Mouse (Mus musculus) limb, embryonic 14.5 days (tissue): ENCODE measurements around the gene Ndst4. TPM values are rescaled to one million over a fixed set of nuclear protein-coding genes. Genes with fewer than 3 reads are reported as not detected.

Experiments
- ATAC-seq: fragments of 200-750 bp; cut with Nextera tagmentation; 2 replicates; pipeline ENCODE4 v1.8.0; 2017; ENCODE audit warnings: low read depth, moderate number of reproducible peaks, moderate TSS enrichment; ENCODE audit not compliant: low FRiP score
- DNase-seq: peaks from one replicate; pipeline ENCODE4 v3.0.0-alpha.2; 2015; ENCODE audit warnings: low spot score
- H3K27ac ChIP-seq: fragments of 300-500 bp; sonication (generic); replicated peaks from 2 replicates; pipeline ENCODE4 v1.5.1; 2014; ENCODE audit warnings: low read depth, mild to moderate bottlenecking, low read length, moderate library complexity, mixed read lengths
- H3K27me3 ChIP-seq: fragments of 300-500 bp; sonication (generic); 2 replicates; pipeline ENCODE4 v1.6.1; 2014; ENCODE audit warnings: low read length, mixed read lengths; ENCODE audit not compliant: control insufficient read depth, insufficient read depth
- H3K36me3 ChIP-seq: fragments of 300-500 bp; sonication (generic); 2 replicates; pipeline ENCODE4 v1.6.1; 2014; ENCODE audit warnings: mild to moderate bottlenecking, low read length, moderate library complexity, mixed read lengths; ENCODE audit not compliant: control insufficient read depth, insufficient read depth
- H3K4me1 ChIP-seq: fragments of 300-500 bp; sonication (generic); 2 replicates; pipeline ENCODE4 v1.6.1; 2014; ENCODE audit warnings: antibody characterized with exemption, low read length, mixed read lengths; ENCODE audit not compliant: control insufficient read depth, insufficient read depth
- H3K4me2 ChIP-seq: fragments of 300-500 bp; sonication (generic); replicated peaks from 2 replicates; pipeline ENCODE4 v1.6.1; 2014; ENCODE audit warnings: low read depth, mild to moderate bottlenecking, low read length, moderate library complexity; ENCODE audit not compliant: severe bottlenecking
- H3K4me3 ChIP-seq: fragments of 300-500 bp; sonication (generic); replicated peaks from 2 replicates; pipeline ENCODE4 v1.5.1; 2014; ENCODE audit warnings: low read length
- H3K9ac ChIP-seq: fragments of 300-500 bp; sonication (generic); 2 replicates; pipeline ENCODE4 v1.6.1; 2014; ENCODE audit warnings: mild to moderate bottlenecking, low read depth, low read length, moderate library complexity; ENCODE audit not compliant: severe bottlenecking
- H3K9me3 ChIP-seq: fragments of 300-500 bp; sonication (generic); 2 replicates; pipeline ENCODE4 v1.6.1; 2016; ENCODE audit warnings: low read length; ENCODE audit not compliant: control insufficient read depth
- POLR2A ChIP-seq: fragments of 200-500 bp; IDR thresholded peaks from 2 replicates; pipeline ENCODE4 v1.8.0; 2012; ENCODE audit warnings: inconsistent platforms, mild to moderate bottlenecking, moderate library complexity, borderline replicate concordance; ENCODE audit not compliant: insufficient read depth, insufficient read length; ENCODE audit errors: extremely low read depth
- WGBS: fragments of 180-500 bp; shearing (Covaris S2); extraction: QIAGEN DNeasy Blood & Tissue Kit; methylation state at CpG from one replicate; pipeline ENCODE4 v1.1.7; 2014; 5-methylcytosine and 5-hydroxymethylcytosine counted together
- polyA plus RNA-seq, 2 experiments: library from polyadenylated mRNA; depleted of rRNA in 1 of 2; stranded (reverse) in 1 of 2; unstranded in 1 of 2; fragments of >200 nt; fragmentation: Nextera tagmentation in 1 of 2; extraction: Ambion mirVana in 1 of 2; gene quantifications; 2 replicates each; pipeline versions ENCODE4 v1.2.1 to v1.2.3; 2012 to 2014

Ndst4 gene
- polyA plus RNA-seq (2012; rRNA removed) (0.84 and 0.92 TPM in 2 replicates), polyA plus RNA-seq (2014; fragmentation: Nextera tagmentation; extraction: Ambion mirVana) (1.2 and 1.4 TPM in 2 replicates)

DNA sequence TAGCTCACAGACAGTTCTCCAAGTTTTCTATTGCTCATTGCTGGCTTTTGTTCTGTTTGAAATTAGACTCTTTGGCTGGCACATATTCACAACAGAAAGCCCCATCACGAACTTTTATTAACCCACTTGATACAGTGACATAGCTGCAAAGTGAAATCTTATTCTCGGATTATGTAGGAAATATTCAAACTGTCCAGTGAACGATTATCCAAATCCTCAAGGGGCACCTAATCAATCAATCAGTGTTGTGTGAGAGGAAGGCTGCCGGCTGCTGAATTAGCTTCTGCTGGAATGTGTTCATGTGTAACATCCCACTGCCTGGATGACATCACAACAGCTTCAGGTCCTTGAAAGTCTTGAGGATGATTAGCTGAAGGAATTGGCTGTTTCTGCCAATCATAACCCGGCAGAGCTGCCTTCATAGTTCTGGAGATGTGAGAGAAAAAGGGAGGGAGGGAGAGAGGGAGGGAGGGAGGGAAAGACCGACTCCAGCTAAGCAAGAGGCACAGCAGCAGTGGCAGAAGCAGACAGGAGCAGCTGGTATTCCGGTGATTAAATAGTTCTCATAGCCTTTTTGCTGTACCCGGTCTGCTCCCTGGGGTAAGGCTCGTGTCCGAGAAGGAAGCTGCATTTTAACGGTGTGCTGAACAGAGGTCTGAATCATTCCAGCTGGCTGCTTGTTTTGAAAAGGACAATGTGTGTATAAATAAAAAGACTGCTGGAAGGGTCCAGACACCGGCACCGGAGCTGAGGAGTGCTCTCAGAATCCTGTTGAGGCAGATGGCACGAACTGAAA lies at the start of gene Ndst4:
Gene Ndst4, plus strand, starts transcription at position 476 of the 796 bp plus-strand sequence.
- H3K4me2 ChIP-seq: peak within 1 kb of the TSS; percentile 57
- no peaks in the 10 kb centered on the region for H3K27me3 ChIP-seq
- peak; percentile 39 for DNase-seq
- H3K4me3 ChIP-seq: peak within 1 kb of the TSS; percentile 33
- no peak within 1 kb of the TSS for H3K27ac ChIP-seq
- H3K36me3 ChIP-seq: no peaks in the 10 kb centered on the region
- ATAC-seq: peak; percentile 71
- WGBS: 14% methylated on average over 14 of the region's 14 CpGs
- peak within 1 kb of the TSS; percentile 44 for H3K9ac ChIP-seq
- no peaks in the 10 kb centered on the region for H3K9me3 ChIP-seq
- no peak for TF ChIP-seq POLR2A
- H3K4me1 ChIP-seq: no peaks in the 10 kb centered on the region

- Histone ChIP-seq H3K4me2 (no peak overlapping the region), H3K4me1 (no peaks in the 10 kb centered on the region), H3K27ac (no peak overlapping the region), H3K9ac (no peak overlapping the region), H3K36me3 (no peaks in the 10 kb centered on the region), H3K4me3 (no peak overlapping the region), H3K27me3 (no peaks in the 10 kb centered on the region), H3K9me3 (no peaks in the 10 kb centered on the region)
- DNase-seq (no peak), ATAC-seq (no peak)
- TF ChIP-seq POLR2A: no peak
- WGBS: 89% methylated on average over 3 of the region's 3 CpGs
These were observed 6.4 kb upstream of the Ndst4 start for GRCm38 (mm10) chr3:125397443-125397842.

DNA sequence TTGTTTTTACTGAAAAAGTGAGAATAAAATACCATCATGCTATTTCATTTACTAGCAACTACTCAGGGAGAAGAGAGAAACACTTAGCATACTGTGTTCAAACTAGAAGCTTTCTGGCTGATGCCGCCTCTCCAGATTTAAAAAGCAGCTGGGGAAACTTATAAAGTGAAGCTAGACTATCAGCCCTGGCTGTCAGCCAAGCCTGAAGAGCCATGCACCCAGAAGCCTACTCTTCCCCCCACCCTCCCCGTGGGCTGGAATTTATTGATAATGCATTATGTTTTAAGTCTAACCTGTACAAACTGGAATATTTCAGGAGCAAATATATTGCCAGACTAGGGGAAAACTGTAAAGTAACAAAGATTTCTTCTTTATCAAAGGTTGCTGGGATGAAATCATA lies 2.6 kb downstream of the Ndst4 start:
- no peak overlapping the region for H3K9ac ChIP-seq
- TF ChIP-seq POLR2A: no peak
- WGBS: 15% methylated on average over 2 of the region's 2 CpGs
- no peak for ATAC-seq
- no peaks in the 10 kb centered on the region for H3K9me3 ChIP-seq
- no peak overlapping the region for H3K4me2 ChIP-seq
- H3K36me3 ChIP-seq: no peaks in the 10 kb centered on the region
- no peak overlapping the region for H3K27ac ChIP-seq
- peak; percentile 37 for DNase-seq
- H3K4me1 ChIP-seq: no peaks in the 10 kb centered on the region
- no peaks in the 10 kb centered on the region for H3K27me3 ChIP-seq
- no peak overlapping the region for H3K4me3 ChIP-seq

DNA sequence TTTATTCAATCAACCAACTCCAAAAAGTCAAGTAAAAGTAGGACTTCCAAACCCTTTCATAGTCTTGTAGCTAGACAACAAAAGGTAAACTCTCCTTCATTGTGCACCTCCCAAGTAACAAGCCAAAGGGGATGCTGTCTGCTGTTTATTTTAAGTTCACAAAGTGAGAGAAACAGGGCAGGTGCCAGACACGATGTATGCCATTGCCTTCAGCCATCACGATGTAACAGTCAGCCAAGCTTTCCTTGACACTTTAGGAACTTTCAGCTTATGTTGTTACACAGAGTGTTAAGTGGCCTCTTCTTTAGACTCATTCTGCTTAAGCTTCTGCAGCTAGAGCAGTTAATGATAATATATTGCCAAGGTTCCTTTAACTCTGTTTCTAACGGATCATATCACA lies 3.1 kb downstream of the Ndst4 start:
- Histone ChIP-seq H3K4me1 (no peaks in the 10 kb centered on the region), H3K27ac (no peak overlapping the region), H3K9ac (no peak overlapping the region), H3K9me3 (no peaks in the 10 kb centered on the region), H3K4me2 (no peak overlapping the region), H3K4me3 (no peak overlapping the region), H3K27me3 (no peaks in the 10 kb centered on the region), H3K36me3 (no peaks in the 10 kb centered on the region)
- 75% methylated on average over 3 of the region's 3 CpGs for WGBS
- ATAC-seq (no peak), DNase-seq (no peak)
- TF ChIP-seq POLR2A: no peak

DNA sequence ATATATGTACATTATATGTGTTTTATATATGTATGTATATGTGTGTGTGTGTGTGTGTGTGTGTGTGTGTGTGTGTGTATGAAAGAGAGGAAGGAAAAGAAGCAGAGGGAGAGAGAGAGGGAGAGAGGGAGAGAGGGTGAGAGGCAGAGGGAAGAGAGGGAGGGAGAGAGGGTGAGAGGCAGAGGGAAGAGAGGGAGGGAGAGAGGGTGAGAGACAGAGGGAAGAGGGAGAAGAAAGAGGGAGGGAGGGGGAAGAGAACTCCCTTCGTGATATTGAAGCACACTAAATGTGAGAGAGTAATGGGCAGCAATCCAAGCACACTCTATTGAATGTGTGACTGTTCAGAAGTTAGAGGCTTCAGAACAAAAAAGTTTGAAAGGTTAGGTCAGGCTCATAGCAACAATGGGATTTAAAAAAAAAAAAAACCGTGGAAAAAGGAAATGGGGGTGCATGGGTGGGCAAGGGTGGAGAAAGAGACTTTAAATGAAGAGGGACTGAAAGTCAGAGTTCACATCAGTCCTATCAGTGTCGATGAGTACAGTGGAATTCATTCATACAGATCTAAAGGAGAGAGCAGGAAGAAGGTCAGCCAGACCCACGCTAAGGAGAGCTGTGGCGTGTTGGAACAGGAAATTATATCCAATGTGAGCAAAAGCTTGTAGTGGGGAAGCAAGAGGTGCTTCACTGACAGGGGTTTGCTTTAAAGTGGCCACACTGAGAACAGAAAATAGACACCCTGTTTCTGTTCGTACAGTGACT lies 63.2 kb downstream of the Ndst4 start:
- Histone ChIP-seq H3K4me3 (no peak overlapping the region), H3K36me3 (no peaks in the 10 kb centered on the region), H3K9me3 (no peaks in the 10 kb centered on the region), H3K27ac (no peak overlapping the region), H3K4me1 (no peaks in the 10 kb centered on the region), H3K4me2 (no peak overlapping the region), H3K9ac (no peak overlapping the region), H3K27me3 (no peaks in the 10 kb centered on the region)
- WGBS: 47% methylated on average over 6 of the region's 6 CpGs
- no peak for ATAC-seq
- no peak for TF ChIP-seq POLR2A
- DNase-seq: peak; percentile 19
